Mouse (Mus musculus): ENCODE results near the gene Klc1. TPM values are rescaled to one million over a fixed set of nuclear protein-coding genes. Genes with fewer than 3 reads are reported as not detected.

Klc1 gene
- total RNA-seq, 2 experiments from 2014 or later = 59.9 to 68.0 TPM

- no peak for DNase-seq
Observed at GRCm38 (mm10) chr12:111769816-111770577, 11.3 kb downstream of the Klc1 start.

GRCm38 (mm10) chr12:111770651-111771050 lies 12.0 kb downstream of the Klc1 start:
- DNase-seq = no peak

GRCm38 (mm10) chr12:111774156-111774555 lies 15.5 kb downstream of the Klc1 start:
- DNase-seq = no peak

DNA sequence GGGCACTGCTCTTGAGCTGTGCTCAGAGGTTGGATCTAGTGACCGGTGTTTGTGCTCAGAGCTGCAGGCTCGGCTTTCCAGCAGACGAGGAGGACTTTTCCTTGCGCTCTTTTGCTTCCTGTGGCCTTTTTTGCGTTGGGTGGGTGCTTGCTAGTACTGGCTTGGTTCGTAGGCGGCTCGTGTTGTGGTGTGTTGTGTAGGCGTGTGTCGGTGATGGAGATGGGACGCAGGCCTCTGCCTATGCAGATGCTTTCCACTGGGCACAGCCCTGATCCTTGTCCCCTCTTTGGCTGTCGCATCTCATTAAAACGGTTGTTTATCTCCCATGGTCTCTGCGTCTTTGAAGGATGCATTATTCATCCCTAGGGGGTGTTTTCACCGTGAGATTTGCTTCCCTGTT lies 16.2 kb downstream of the Klc1 start:
- DNase-seq = no peak

GRCm38 (mm10) chr12:111777919-111778318 lies 19.3 kb downstream of the Klc1 start:
- no peak for DNase-seq

GRCm38 (mm10) chr12:111779544-111779943 lies 20.9 kb downstream of the Klc1 start:
- DNase-seq = no peak

DNA sequence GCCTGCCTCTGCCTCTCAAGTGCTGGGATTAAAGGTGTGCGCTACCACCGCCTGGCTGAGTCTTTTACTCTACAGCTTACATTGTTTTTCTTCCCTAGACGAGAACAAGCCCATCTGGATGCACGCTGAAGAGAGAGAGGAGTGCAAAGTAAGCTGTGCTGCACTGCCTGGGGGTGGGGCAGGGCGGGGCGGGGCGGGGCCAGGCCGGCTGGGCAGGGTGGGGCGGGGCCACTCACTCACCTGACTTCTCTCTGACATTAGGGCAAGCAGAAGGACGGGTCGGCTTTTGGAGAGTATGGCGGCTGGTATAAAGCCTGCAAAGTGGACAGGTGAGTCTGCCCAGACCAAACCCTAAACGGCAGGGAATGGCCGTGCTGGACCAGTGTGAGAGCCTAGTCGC lies 26.5 kb downstream of the Klc1 start:
- no peak for DNase-seq

GRCm38 (mm10) chr12:111787015-111787414 lies 28.4 kb downstream of the Klc1 start:
- DNase-seq = no peak

DNA sequence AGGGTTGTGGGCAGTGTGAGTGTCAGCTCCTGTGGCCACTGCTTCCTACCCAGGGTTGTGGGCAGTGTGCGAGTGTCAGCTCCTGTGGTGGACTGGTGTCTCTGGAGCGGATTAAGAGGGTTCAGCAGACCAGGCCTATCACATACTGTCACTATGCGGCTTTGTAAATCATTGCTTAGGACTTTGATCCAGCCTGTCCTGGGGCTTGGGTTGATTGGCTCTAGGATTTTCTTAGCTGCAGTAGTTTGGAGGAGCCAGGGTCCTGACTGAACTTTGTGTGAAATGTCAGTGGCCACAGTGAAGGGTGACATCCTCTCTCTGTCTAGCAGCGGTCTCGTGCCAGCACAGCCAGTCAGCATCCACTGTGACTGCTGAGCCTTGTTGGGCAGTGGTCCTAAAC lies 31.4 kb downstream of the Klc1 start:
- no peak for DNase-seq

GRCm38 (mm10) chr12:111790631-111791030 lies 32.0 kb downstream of the Klc1 start:
- no peak for DNase-seq

DNA sequence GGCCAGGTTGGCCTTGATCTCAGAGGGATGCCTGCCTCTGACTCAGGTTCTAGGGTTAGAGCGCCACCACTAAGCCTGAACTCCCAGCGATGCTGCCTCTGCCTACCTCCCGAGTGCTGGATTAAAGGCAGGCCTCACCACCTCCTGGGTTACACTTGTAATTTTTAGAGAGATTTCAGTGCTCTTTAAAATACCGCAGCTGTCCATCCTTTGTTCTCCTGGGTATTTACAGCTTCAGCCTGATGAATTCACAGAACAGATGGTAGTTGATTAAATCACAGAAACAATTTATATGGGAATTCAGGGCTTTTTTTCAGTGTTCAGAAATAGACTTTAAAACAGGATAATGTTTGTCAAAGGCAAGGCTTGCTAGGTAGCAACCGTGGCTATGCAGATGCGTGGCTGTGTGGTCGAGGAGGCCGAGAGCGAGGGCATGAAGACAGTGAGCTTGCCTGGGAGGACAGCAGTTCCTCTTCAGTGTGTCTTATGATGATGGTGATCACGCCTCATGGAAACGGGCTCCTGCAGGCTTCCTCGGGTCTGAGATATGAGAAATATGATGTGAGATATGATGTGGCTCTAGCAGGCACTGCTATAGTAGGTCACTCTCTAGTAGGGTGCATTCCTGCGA lies 32.9 kb downstream of the Klc1 start:
- DNase-seq = no peak

GRCm38 (mm10) chr12:111794102-111794501 lies 35.5 kb downstream of the Klc1 start:
- peak; percentile 80 for DNase-seq

GRCm38 (mm10) chr12:111794526-111795179 lies 36.0 kb downstream of the Klc1 start:
- DNase-seq = no peak

- peak; percentile 42 for DNase-seq
Observed at GRCm38 (mm10) chr12:111795180-111795895, 36.7 kb downstream of the Klc1 start.

DNA sequence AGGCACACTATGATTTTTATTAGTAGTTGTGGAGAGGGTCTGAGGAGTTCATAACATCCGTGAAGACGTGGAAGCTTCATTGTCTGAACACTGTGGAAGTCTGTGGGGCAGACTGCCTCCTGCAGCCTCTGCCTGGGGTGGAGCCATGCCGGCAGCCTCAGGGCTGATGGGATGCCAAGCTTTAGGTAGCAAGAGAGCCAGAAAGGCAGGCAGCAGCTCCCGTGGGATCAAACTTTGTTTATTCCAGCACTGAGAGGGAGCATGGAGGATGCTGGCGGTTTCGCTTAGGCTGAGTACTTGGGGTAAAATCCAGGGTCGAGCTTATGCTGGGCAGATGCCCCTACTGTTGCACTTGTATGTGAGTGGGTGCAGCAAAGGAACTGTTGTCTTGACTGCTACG lies 38.6 kb downstream of the Klc1 start:
- no peak for DNase-seq

- DNase-seq = no peak
Observed at GRCm38 (mm10) chr12:111798493-111798892, 39.8 kb downstream of the Klc1 start.

DNA sequence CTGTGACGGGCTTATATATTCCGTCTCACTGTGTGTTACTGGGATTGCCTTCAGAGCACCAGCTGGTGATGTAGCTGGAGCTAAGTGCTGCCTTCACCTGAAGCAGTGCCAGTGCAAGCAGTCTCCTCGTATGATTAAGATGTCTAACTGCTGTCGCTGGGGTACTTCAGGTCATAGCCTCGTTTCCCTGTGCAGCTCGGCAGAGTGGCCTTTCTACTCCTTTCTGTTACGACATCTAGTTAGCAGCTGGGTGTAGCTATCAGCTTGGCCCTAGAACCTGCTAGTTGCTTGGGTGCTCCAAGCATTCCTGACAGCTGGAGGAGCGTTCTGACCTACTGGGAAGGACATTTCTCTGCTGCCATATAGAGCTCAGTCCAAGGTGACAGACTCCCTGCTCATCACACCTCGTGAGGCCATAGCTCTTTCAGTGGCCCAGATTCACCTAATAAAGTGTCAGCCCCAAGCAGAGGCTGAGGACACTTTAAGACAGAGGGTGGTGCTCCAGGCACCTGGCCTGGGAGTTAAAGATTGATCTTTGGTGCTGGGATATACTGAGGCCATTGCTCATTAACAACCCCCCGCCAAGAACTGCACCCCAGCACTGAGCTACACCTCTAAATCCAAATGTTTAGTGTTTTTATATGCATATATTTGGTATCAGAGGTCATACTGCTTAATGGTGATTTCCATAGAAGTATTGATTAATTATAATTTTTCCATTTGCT lies 42.0 kb downstream of the Klc1 start:
- no peak for DNase-seq

GRCm38 (mm10) chr12:111803538-111803937 lies 44.9 kb downstream of the Klc1 start:
- no peak for DNase-seq

- DNase-seq = no peak
Observed at GRCm38 (mm10) chr12:111808775-111809174, 50.1 kb downstream of the Klc1 start.

DNA sequence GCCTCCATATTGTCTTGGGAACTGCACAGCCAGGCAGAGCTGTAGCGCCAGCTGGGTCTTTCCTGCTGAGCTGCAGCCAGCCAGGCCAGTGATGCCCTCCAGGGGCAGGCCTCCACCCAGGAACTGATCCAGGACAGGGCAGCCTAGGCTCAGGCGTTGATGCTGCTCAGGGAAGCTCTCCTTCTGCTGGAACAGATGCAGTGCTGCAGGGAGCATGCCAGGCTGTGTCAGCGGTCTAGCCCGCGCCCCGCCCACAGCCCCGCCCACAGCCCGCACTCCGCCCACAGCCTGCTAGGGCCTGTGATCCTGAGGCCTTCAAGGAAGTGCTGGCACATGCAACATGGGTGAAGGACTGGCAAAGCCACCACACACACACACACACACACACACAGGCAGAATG lies 51.1 kb downstream of the Klc1 start:
- DNase-seq = peak; percentile 90

DNA sequence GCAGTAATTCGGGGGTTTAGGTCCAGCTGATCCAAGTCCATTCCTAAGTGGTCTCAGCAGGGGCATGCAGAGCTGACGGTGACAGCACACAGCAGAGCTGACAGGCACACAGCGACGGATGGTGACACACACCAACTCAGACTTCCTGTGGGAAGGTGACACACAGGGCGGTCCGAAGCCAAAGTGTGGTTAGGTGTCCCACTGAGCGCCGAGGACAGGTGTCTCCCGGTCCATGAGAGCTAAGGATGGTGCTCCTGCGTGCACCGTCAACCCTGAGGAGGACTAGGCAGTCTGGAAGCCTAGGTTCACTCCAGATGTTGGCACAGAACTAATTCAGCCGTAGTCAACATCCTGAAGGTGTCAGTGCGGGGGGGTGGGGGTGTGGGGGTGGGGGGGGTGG lies 53.4 kb downstream of the Klc1 start:
- no peak for DNase-seq

GRCm38 (mm10) chr12:111812611-111813010 lies 54.0 kb downstream of the Klc1 start:
- DNase-seq = no peak

Data from gastrocnemius, postnatal 25 days (tissue).